Mouse (Mus musculus) lung, postnatal 0 days (tissue): ENCODE results near the gene Tmem117. TPM values are rescaled to one million over a fixed set of nuclear protein-coding genes. Genes with fewer than 3 reads are reported as not detected.

Experiments used
- ATAC-seq: fragments of 200-750 bp; cut with Nextera tagmentation; 2 replicates; pipeline ENCODE4 v1.8.0; 2017; ENCODE audit warnings: moderate library complexity
- DNase-seq: peaks from one replicate; pipeline ENCODE4 v3.0.0-alpha.2; 2016; ENCODE audit warnings: low spot score
- H3K27ac ChIP-seq: fragments of 300-500 bp; sonication (generic); 2 replicates; pipeline ENCODE4 v1.5.1; 2014; ENCODE audit warnings: antibody characterized with exemption, mild to moderate bottlenecking, low read length, mixed read lengths
- H3K27me3 ChIP-seq: fragments of 300-500 bp; sonication (generic); replicated peaks from 2 replicates; pipeline ENCODE4 v1.6.1; 2014; ENCODE audit warnings: low read length, mixed read lengths; ENCODE audit not compliant: insufficient read depth
- H3K36me3 ChIP-seq: fragments of 300-500 bp; sonication (generic); 2 replicates; pipeline ENCODE4 v1.6.1; 2014; ENCODE audit warnings: low read length, mixed read lengths; ENCODE audit not compliant: insufficient read depth
- H3K4me1 ChIP-seq: fragments of 300-500 bp; sonication (generic); 2 replicates; pipeline ENCODE4 v1.6.1; 2014; ENCODE audit warnings: antibody characterized with exemption, low read depth, low read length, mixed read lengths; ENCODE audit not compliant: insufficient read depth
- H3K4me2 ChIP-seq: fragments of 300-500 bp; sonication (generic); replicated peaks from 2 replicates; pipeline ENCODE4 v1.6.1; 2014; ENCODE audit warnings: low read depth, mild to moderate bottlenecking, low read length, moderate library complexity, mixed read lengths
- H3K4me3 ChIP-seq: fragments of 300-500 bp; sonication (generic); 2 replicates; pipeline ENCODE4 v1.5.1; 2014; ENCODE audit warnings: low read depth, low read length
- H3K9ac ChIP-seq: fragments of 300-500 bp; sonication (generic); replicated peaks from 2 replicates; pipeline ENCODE4 v1.6.1; 2014; ENCODE audit warnings: low read depth, mild to moderate bottlenecking
- H3K9me3 ChIP-seq: fragments of 300-500 bp; sonication (generic); 2 replicates; pipeline ENCODE4 v1.6.1; 2016; ENCODE audit warnings: low read length, mixed read lengths
- CTCF ChIP-seq: IDR thresholded peaks from 2 replicates; pipeline ENCODE4 v1.5.1; 2016; ENCODE audit warnings: antibody characterized with exemption, mild to moderate bottlenecking
- EP300 ChIP-seq: IDR thresholded peaks from 2 replicates; pipeline ENCODE4 v1.6.1; 2016; ENCODE audit warnings: antibody characterized with exemption, mild to moderate bottlenecking, control low read depth
- WGBS: fragments of 180-500 bp; shearing (Covaris S2); extraction: QIAGEN DNeasy Blood & Tissue Kit; methylation state at CpG from one replicate; pipeline ENCODE4 v1.1.7; 2014; 5-methylcytosine and 5-hydroxymethylcytosine counted together
- polyA plus RNA-seq: library from polyadenylated mRNA; unstranded; fragments of >200 nt; fragmentation: Nextera tagmentation; extraction: Ambion mirVana; gene quantifications from 2 replicates; pipeline ENCODE4 v1.2.1, GENCODE M21; 2015

The Tmem117 gene
- polyA plus RNA-seq, 1 experiment from 2014 or later: 3.3 TPM

DNA sequence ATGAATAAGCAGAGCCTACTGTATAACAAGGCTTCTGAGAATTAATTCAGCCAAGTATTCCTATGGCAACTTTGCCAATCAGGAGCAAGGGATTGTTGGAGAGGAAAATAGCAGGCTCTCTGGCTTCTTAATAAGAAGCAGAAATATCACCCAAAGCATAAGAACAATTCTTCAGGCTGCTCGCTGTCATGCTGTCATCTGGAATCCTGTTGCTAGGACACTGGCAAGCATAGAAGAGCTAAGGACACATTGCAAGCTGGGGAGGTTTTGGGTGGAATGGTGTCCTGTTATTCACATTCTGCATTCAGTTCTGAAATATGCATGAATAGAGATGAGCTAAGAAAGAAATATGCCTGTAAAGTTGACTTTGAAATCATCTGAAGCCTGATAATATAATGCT is 439.8 kb downstream of the Tmem117 start:
- no peak overlapping the region for H3K4me2 ChIP-seq
- no peaks in the 10 kb centered on the region for H3K27me3 ChIP-seq
- TF ChIP-seq CTCF: no peak
- no peak for TF ChIP-seq EP300
- 82% methylated on average over 1 of the region's 1 CpGs for WGBS
- H3K36me3 ChIP-seq: no peaks in the 10 kb centered on the region
- H3K4me1 ChIP-seq: no peaks in the 10 kb centered on the region
- no peaks in the 10 kb centered on the region for H3K9me3 ChIP-seq
- no peak overlapping the region for H3K27ac ChIP-seq
- H3K4me3 ChIP-seq: no peak overlapping the region
- DNase-seq (no peak), ATAC-seq (no peak)
- H3K9ac ChIP-seq: no peak overlapping the region

DNA sequence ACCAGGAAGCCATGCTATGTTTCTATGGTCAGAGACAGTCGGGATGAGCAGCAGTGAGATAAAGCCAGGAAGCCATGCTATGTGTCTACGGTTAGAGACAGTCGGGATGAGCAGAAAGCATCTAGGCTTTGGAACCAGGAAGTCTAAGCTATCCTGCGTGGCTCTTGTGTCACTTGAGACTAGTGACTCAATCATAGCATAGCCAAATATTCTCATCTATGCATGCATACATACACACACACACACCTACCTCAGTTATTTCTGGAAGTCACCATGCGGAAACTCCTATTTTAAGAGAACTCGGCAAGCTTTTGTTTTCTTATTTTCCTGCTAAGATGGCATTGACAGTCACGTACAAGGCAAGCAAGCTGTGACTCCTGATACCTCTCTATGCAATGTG is 441.8 kb downstream of the Tmem117 start:
- no peak for ATAC-seq
- WGBS: 83% methylated on average over 7 of the region's 7 CpGs

DNA sequence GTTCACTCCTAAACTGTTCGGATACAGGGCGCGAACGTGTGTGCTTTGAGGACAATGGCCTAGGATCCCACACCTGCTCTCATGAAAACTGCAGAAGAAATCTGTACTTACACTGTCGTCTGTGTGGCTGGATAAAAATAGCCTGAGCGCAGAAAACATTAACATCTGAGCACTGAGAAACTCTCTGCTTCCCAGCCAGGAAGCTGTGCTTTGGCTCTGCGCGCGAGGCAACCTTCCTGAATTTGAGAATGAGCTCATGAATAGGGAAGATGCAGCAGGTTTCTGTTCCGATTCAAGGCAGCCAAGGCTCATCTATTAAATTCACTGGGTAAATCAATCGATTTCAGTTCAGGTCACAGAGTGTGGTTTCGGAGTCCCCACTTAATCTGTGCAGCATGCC is 446.3 kb downstream of the Tmem117 start:
- H3K4me3 ChIP-seq: no peak overlapping the region
- H3K4me2 ChIP-seq: no peak overlapping the region
- TF ChIP-seq CTCF (no peak), EP300 (no peak)
- H3K4me1 ChIP-seq: no peaks in the 10 kb centered on the region
- no peaks in the 10 kb centered on the region for H3K36me3 ChIP-seq
- ATAC-seq: no peak
- 85% methylated on average over 12 of the region's 12 CpGs for WGBS
- H3K27ac ChIP-seq: no peak overlapping the region
- no peaks in the 10 kb centered on the region for H3K27me3 ChIP-seq
- H3K9me3 ChIP-seq: no peaks in the 10 kb centered on the region
- DNase-seq: no peak
- no peak overlapping the region for H3K9ac ChIP-seq

More for the DNA sequence above, 441.8 kb downstream of the Tmem117 start:
- TF ChIP-seq EP300: no peak
- no peak for TF ChIP-seq CTCF
- Histone ChIP-seq H3K4me1 (no peaks in the 10 kb centered on the region), H3K4me3 (no peak overlapping the region), H3K4me2 (no peak overlapping the region), H3K36me3 (no peaks in the 10 kb centered on the region), H3K27ac (no peak overlapping the region), H3K27me3 (no peaks in the 10 kb centered on the region), H3K9me3 (no peaks in the 10 kb centered on the region), H3K9ac (no peak overlapping the region)
- no peak for DNase-seq

GRCm38 (mm10) chr15:95081654-95082053 is 452.6 kb downstream of the Tmem117 start:
- Histone ChIP-seq H3K9me3 (no peaks in the 10 kb centered on the region), H3K4me3 (no peak overlapping the region), H3K4me1 (no peaks in the 10 kb centered on the region), H3K4me2 (no peak overlapping the region), H3K36me3 (no peaks in the 10 kb centered on the region), H3K27ac (no peak overlapping the region), H3K9ac (no peak overlapping the region), H3K27me3 (no peaks in the 10 kb centered on the region)
- no peak for DNase-seq
- no peak for TF ChIP-seq EP300
- TF ChIP-seq CTCF: no peak
- WGBS: 82% methylated on average over 11 of the region's 11 CpGs
- no peak for ATAC-seq

- Histone ChIP-seq H3K9ac (no peak overlapping the region), H3K4me1 (no peaks in the 10 kb centered on the region), H3K4me3 (no peak overlapping the region), H3K27ac (no peak overlapping the region), H3K36me3 (no peaks in the 10 kb centered on the region), H3K27me3 (no peaks in the 10 kb centered on the region), H3K4me2 (no peak overlapping the region), H3K9me3 (no peaks in the 10 kb centered on the region)
- ATAC-seq (no peak), DNase-seq (no peak)
- TF ChIP-seq CTCF (no peak), EP300 (no peak)
- WGBS: 57% methylated on average over 7 of the region's 7 CpGs
These were observed 456.9 kb downstream of the Tmem117 start for GRCm38 (mm10) chr15:95085962-95086361.

DNA sequence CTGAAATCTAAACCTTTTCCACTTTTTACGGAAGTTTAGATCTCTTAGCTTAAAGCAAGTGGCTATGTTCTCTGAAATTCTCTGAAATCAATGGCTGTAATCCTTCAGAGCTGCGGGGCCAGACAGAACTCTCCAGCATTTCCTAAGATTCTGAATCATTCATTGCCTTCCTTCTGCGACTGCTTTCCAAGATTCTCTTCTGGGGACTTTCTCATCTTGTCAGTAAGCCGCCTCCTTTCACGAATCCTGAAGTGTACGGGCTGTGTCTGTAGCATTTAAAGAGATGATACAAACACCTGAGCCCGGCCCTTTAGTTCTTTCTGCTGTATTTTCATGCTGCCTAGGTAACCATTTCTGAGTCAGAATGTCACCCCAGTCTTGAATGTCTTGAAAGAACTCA is 471.1 kb downstream of the Tmem117 start:
- no peak for TF ChIP-seq EP300
- TF ChIP-seq CTCF: no peak
- ATAC-seq (no peak), DNase-seq (no peak)
- H3K4me2 ChIP-seq: no peak overlapping the region
- H3K9ac ChIP-seq: no peak overlapping the region
- no peaks in the 10 kb centered on the region for H3K9me3 ChIP-seq
- H3K4me1 ChIP-seq: no peaks in the 10 kb centered on the region
- H3K27ac ChIP-seq: no peak overlapping the region
- 87% methylated on average over 7 of the region's 7 CpGs for WGBS
- no peaks in the 10 kb centered on the region for H3K36me3 ChIP-seq
- no peak overlapping the region for H3K4me3 ChIP-seq
- H3K27me3 ChIP-seq: no peaks in the 10 kb centered on the region

DNA sequence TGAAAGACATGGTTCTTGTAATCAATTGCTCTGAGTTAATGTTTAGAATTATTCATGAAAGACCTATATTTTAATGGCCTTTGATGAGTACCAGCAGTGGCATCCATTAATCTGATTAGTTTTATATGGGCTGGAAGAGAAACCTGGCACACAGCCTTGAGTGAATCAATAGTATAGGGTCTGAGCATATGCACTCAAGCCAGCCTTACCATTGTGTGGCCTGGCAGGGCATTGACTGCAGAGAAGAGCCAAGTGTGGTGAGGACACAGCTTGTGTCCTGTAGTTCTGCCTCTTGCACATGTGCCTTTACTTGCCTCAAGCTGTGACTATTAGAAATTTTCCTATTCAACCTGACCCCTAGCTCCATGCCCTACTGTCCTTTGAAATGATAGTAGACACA is 472.5 kb downstream of the Tmem117 start:
- no peak for TF ChIP-seq CTCF
- no peak for TF ChIP-seq EP300
- no peaks in the 10 kb centered on the region for H3K4me1 ChIP-seq
- H3K4me2 ChIP-seq: no peak overlapping the region
- H3K9me3 ChIP-seq: no peaks in the 10 kb centered on the region
- no peak overlapping the region for H3K4me3 ChIP-seq
- no peak overlapping the region for H3K9ac ChIP-seq
- H3K27ac ChIP-seq: no peak overlapping the region
- ATAC-seq (no peak), DNase-seq (no peak)
- no peaks in the 10 kb centered on the region for H3K36me3 ChIP-seq
- no peaks in the 10 kb centered on the region for H3K27me3 ChIP-seq
